Mouse (Mus musculus) layer of hippocampus, postnatal 36 days (tissue): ENCODE results near the gene Syt16. TPM values are rescaled to one million over a fixed set of nuclear protein-coding genes. Genes with fewer than 3 reads are reported as not detected.

Source experiments
- DNase-seq, 2 experiments: peaks; one replicate each; pipeline ENCODE4 v3.0.0; 2022
- total RNA-seq, 2 experiments: library from RNA; stranded (reverse); gene quantifications; 2 replicates each; pipeline ENCODE4 v1.2.3; 2021

Gene Syt16
- total RNA-seq, 2 experiments from 2014 or later, result 54.1 to 57.5 TPM

DNA sequence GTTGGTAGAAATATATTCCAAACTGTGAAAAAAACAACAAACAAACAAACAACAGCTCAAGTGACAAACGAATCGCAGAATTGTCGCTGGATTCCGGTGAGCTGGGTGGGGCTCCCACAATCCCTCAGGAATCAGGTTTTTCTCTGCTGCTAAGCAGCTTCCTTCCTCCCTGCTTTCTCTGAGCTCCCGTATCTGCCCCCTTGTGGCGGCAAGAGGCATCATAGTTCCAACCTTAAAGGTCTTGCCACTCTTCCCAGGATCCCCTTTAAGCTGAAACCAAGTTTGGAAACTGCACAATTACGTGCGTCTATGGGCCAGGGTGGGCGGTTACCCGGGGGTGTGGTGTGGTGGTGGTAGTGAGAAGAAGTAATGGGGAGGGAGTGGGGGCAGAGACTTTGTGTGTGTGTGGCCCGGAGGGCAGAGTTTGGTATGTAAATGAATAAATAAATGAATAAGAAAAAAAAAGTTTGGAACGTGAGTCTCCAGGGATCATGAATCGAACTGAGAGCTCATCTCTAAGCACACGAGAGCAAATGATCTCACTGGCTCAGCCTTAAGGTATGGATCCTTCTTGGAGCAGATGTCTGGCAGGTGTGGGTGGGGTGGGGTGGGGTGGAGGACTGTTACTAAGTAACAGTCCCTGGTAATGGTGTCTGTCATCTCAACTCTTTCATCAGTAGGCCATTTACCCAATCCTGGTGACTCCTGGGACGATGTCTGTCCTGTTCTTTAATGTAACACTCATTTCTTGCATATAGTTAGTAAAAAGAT, 319.7 kb downstream of the Syt16 start:
- DNase-seq, result peak; percentile 72 to 76

DNA sequence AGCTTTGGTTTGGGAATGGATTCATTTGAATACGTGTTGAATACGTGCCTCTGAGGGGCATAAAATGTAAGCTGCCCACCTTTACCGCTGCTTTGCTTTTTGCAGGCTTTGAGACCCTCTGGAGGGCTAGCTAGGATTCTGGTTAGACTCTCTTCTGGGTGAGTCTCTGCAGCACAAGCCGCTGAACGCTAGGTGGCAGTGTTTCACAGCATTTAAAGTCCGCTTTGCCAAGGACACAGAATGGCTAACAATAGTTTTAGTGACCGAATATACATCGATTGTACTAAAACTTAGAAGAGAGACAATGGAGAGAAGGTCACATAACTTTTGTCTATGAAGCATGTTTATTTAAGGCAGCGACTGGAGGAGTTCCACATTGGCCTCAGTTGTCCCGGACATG, 322.9 kb downstream of the Syt16 start:
- DNase-seq, result peak; percentile 61 to 64

DNA sequence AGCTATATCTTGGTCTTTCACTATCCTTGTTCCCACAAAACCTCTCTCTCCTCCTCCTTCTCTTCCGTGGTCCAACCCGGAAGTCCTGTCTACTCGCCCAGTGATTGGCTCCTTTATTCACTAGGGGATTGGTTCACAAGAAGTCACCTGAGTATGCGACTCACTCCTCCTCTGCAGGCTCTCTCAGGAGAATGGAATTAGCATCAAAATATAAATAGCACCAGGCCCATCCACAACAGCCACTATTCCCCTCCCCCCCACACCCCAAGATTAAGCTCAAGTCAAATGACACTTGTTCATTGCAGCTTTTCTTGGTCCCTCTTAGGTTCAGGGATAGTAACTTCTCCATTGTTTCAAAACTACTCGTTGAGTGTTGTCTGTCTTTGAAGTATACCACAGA, 324.5 kb downstream of the Syt16 start:
- DNase-seq, result no peak

Other genes starting within 250 kb of the Syt16 start
- 10 to 100 TPM; 54.9 to 60.0 TPM for gene Hif1a, start 96.3 kb upstream of the Syt16 start, total RNA-seq
- gene Gm49321, start 60.0 kb upstream of the Syt16 start, total RNA-seq, result 10 to 100 TPM; 12.0 to 17.6 TPM
- 10 to 100 TPM; 37.3 to 39.2 TPM for gene Snapc1, start 33.2 kb upstream of the Syt16 start, total RNA-seq